Mouse (Mus musculus): ENCODE data around the gene Sh3rf1. TPM values are rescaled to one million over a fixed set of nuclear protein-coding genes. Genes with fewer than 3 reads are reported as not detected.

The Sh3rf1 gene
- polyA plus RNA-seq, 1 experiment from 2014 or later = 34.7 TPM

DNA sequence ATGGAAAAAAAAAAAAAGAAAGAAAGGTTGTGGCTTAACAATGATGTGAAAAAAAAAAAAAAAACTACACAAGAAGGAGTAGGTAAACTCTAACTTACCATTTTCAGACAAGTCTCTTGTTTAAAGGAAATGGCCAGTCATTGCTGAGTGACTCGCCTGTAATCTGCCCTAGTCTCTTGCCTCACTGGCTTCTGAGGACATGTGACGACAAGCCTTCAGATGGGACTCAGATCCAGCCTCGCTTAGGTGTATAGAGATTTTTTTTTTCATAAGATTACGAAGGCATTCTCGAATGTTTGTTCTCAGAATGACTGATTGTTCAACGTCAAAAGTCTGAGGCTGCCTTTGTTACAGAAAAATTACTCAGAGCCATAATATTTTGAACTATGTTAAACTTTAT lies 116.0 kb downstream of the Sh3rf1 start:
- Histone ChIP-seq H3K4me3 (ENCODE audit: low read depth, low read length) (no peak overlapping the region), H3K9me3 (replicated peaks; ENCODE audit: control insufficient read depth, low read length, poor library complexity, severe bottlenecking) (no peaks in the 10 kb centered on the region), H3K27ac (ENCODE audit: low read length) (no peak overlapping the region), H3K27me3 (ENCODE audit: control insufficient read depth, insufficient read depth, low read depth, low read length) (no peaks in the 10 kb centered on the region), H3K4me1 (ENCODE audit: control insufficient read depth, insufficient read depth, low read length) (no peaks in the 10 kb centered on the region), H3K9ac (ENCODE audit: low read depth, low read length) (no peak overlapping the region), H3K36me3 (ENCODE audit: control insufficient read depth, insufficient read depth, low read length) (no peaks in the 10 kb centered on the region), H3K4me2 (ENCODE audit: low read length) (no peak overlapping the region)
- no peak for ATAC-seq
- 89% methylated on average over 6 of the region's 6 CpGs for WGBS

DNA sequence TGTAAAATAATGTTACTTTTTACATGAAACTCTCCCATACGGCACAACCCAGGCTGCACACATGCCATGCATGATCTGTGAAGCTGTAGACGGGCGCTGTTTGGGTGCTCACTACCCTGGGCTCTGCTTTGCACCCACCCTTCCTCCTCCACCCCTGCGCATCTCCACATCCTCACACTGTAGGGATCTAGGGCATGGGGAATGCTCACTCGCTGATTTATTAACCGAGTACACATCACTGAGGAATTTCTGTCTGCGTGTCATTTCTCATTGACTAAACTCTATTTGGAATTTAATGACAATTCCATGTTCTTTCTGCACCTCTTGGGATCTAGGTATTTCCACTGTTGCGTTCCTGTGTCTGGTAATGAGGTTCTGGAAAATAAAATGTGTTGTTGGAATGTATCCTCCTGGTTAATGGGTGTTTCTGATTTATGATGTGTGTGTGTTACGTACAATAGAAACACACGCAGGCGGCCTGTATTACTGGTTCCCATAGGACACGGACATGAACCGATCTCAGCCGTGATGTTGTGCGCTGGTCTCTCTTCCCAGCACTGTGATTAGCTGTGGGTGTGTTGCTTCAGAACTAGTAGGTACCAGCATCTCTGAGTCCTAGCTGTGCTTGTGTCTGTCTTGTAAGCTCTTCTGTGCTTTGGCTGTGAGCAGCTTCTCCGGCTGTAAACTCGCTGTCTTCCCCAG lies 116.8 kb downstream of the Sh3rf1 start:
- 86% methylated on average over 17 of the region's 17 CpGs for WGBS
- H3K27me3 ChIP-seq (ENCODE audit: control insufficient read depth, insufficient read depth, low read depth, low read length) = no peaks in the 10 kb centered on the region
- no peaks in the 10 kb centered on the region for H3K9me3 ChIP-seq (replicated peaks; ENCODE audit: control insufficient read depth, low read length, poor library complexity, severe bottlenecking)
- H3K4me3 ChIP-seq (ENCODE audit: low read depth, low read length) = no peak overlapping the region
- H3K36me3 ChIP-seq (ENCODE audit: control insufficient read depth, insufficient read depth, low read length) = no peaks in the 10 kb centered on the region
- no peak overlapping the region for H3K9ac ChIP-seq (ENCODE audit: low read depth, low read length)
- no peaks in the 10 kb centered on the region for H3K4me1 ChIP-seq (ENCODE audit: control insufficient read depth, insufficient read depth, low read length)
- no peak for ATAC-seq
- peak overlapping the region; percentile 4; the same call in 1 of the 2 replicates for H3K27ac ChIP-seq (ENCODE audit: low read length)
- H3K4me2 ChIP-seq (ENCODE audit: low read length) = no peak overlapping the region

DNA sequence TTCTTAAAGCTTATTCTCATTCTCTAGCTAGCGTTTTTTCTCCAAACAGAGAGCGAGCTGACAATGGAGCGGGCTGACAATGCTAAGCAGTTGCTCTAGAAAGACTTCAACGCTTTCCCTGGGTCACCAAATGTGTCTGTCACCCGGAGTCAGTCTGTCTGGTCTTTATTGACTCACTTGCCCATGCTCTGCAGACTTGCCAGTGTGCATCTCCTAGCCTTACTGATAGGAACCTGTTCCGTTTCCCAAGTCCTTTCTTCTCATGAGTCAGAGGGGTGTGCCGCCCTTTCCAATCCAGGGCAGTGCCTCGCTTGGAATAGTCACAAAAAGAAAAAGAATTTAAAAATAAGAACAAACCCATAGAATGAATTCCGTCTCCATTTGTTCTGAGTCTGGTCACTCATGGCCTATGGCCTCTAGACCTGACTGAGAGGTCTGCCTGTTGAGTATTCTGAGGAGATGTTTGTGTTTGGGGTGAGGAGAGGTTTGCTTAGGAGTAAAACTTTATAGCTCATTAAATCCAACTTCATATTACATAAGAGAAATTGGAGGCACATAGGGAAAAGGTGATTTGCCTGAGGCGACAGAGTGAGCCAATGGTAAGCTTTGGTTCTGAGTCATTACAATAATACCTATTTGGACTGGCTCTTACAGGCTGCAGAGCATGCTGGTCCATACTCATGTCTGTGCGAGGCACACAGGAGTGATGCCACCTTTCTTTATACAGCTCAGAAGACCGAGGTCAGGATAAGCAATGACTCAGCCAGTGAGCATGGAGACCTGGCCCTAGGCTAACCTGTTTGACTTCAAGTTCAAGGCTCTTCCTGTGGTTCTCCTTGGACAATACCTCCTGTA lies 118.1 kb downstream of the Sh3rf1 start:
- Histone ChIP-seq H3K9me3 (replicated peaks; ENCODE audit: control insufficient read depth, low read length, poor library complexity, severe bottlenecking) (no peaks in the 10 kb centered on the region), H3K9ac (ENCODE audit: low read depth, low read length) (no peak overlapping the region), H3K27ac (ENCODE audit: low read length) (no peak overlapping the region), H3K4me2 (ENCODE audit: low read length) (no peak overlapping the region), H3K4me1 (ENCODE audit: control insufficient read depth, insufficient read depth, low read length) (no peaks in the 10 kb centered on the region), H3K36me3 (ENCODE audit: control insufficient read depth, insufficient read depth, low read length) (no peaks in the 10 kb centered on the region), H3K4me3 (ENCODE audit: low read depth, low read length) (no peak overlapping the region), H3K27me3 (ENCODE audit: control insufficient read depth, insufficient read depth, low read depth, low read length) (no peaks in the 10 kb centered on the region)
- ATAC-seq = no peak; the same call in 1 of the 2 replicates
- 68% methylated on average over 12 of the region's 12 CpGs for WGBS

DNA sequence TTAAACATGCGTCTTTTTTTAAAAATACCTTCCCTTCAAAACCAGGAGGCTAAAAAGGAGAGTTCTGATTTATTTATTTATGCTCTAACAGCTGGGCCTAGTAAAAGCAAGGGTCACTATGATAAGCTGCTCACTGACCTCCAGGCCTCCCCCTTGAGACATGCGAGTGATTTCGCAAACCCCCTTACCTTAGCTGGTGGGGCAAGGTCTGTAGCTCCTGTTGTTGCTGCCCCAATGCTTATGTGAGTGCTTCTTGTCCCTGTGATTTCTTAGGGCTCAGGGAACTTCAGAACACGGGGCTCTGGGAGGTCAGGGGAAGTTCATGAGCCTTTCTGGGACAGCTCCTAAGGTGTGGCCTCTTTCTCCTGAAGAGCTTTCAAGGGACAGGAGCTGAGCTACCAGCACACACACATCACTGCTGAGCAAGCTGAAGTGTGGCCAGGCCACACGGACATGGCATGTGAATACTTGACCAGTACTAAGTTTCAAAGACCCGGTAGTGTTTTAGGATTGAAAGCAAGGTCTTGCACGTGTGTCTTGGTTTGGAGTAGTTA lies 118.9 kb downstream of the Sh3rf1 start:
- Histone ChIP-seq H3K9me3 (replicated peaks; ENCODE audit: control insufficient read depth, low read length, poor library complexity, severe bottlenecking) (no peaks in the 10 kb centered on the region), H3K36me3 (ENCODE audit: control insufficient read depth, insufficient read depth, low read length) (no peaks in the 10 kb centered on the region), H3K27ac (ENCODE audit: low read length) (no peak overlapping the region), H3K9ac (ENCODE audit: low read depth, low read length) (no peak overlapping the region), H3K4me2 (ENCODE audit: low read length) (no peak overlapping the region), H3K27me3 (ENCODE audit: control insufficient read depth, insufficient read depth, low read depth, low read length) (no peaks in the 10 kb centered on the region), H3K4me3 (ENCODE audit: low read depth, low read length) (no peak overlapping the region), H3K4me1 (ENCODE audit: control insufficient read depth, insufficient read depth, low read length) (no peaks in the 10 kb centered on the region)
- 81% methylated on average over 7 of the region's 7 CpGs for WGBS
- no peak for ATAC-seq

DNA sequence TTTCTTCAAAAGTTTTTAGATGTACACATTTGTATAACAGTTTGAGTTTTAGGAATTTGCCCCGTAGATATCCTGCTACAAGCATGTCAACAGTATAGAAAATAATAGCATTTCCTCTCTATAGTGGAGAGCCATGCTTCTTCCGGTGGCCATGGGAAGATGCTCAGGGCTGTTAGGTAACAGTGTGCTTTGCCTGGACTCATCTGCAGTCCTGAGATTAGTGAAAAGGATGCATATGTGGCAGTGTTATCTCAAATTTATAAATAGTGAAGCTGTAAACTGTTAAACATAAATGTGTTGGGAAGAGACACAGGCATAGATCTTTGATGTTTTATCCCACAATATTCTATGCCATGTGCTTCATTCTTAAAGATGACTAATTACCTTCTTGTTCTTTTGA lies 120.8 kb downstream of the Sh3rf1 start:
- no peaks in the 10 kb centered on the region for H3K9me3 ChIP-seq (replicated peaks; ENCODE audit: control insufficient read depth, low read length, poor library complexity, severe bottlenecking)
- 94% methylated on average over 2 of the region's 2 CpGs for WGBS
- H3K4me2 ChIP-seq (ENCODE audit: low read length) = no peak overlapping the region
- H3K4me1 ChIP-seq (ENCODE audit: control insufficient read depth, insufficient read depth, low read length) = peaks cover 2% of the 10 kb centered on the region; the same call in 1 of the 2 replicates
- H3K36me3 ChIP-seq (ENCODE audit: control insufficient read depth, insufficient read depth, low read length) = 0 out of 2 replicates have a peak, but pooled peaks cover under 1% of the 10 kb centered on the region
- ATAC-seq = no peak
- H3K27me3 ChIP-seq (ENCODE audit: control insufficient read depth, insufficient read depth, low read depth, low read length) = no peaks in the 10 kb centered on the region
- no peak overlapping the region for H3K4me3 ChIP-seq (ENCODE audit: low read depth, low read length)
- H3K9ac ChIP-seq (ENCODE audit: low read depth, low read length) = no peak overlapping the region
- H3K27ac ChIP-seq (ENCODE audit: low read length) = no peak overlapping the region

DNA sequence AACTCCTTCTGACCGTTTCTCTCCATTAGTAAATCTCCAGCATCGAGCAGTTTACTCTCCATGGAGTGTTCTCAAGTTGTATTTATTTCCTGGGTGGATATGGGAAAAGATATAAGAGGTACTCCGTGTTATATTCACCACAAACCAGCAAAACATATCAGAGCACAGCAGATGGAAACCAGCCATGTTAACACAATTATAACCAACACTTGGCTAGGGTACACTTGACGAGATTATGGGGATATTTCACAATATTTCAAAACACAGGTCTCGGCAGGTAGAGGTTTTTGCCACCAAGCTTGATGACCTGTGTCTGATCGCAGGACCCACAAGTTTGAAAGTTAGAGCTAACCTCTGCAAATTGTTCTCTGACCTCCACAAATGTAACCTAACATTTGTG lies 123.3 kb downstream of the Sh3rf1 start:
- no peak for ATAC-seq
- Histone ChIP-seq H3K9me3 (replicated peaks; ENCODE audit: control insufficient read depth, low read length, poor library complexity, severe bottlenecking) (no peaks in the 10 kb centered on the region), H3K4me1 (ENCODE audit: control insufficient read depth, insufficient read depth, low read length) (peaks cover 2% of the 10 kb centered on the region; the same call in 1 of the 2 replicates), H3K27me3 (ENCODE audit: control insufficient read depth, insufficient read depth, low read depth, low read length) (no peaks in the 10 kb centered on the region), H3K9ac (ENCODE audit: low read depth, low read length) (no peak overlapping the region), H3K4me3 (ENCODE audit: low read depth, low read length) (no peak overlapping the region), H3K27ac (ENCODE audit: low read length) (no peak overlapping the region), H3K4me2 (ENCODE audit: low read length) (no peak overlapping the region), H3K36me3 (ENCODE audit: control insufficient read depth, insufficient read depth, low read length) (0 out of 2 replicates have a peak, but pooled peaks cover 2% of the 10 kb centered on the region)
- WGBS = 98% methylated on average over 6 of the region's 6 CpGs

DNA sequence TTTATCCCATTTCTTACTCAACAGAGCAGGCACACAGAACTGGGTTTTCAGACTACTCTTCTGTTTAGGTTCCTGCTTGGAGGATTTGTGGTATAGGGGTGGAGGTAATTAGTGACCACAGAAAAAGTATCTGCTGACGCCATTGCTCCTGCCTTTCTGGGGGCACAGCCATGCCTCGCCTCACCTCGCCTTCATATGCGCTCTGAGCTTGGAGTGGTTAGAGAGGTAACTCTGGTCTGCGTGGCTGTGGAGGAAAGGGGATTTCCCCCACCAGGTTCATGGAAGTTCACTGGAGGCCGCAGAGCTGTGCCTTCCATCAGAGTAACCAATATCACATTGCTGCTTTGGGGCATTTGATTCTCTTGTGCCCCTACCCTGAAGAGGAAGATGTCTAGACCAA lies 123.9 kb downstream of the Sh3rf1 start:
- ATAC-seq = no peak
- Histone ChIP-seq H3K9ac (ENCODE audit: low read depth, low read length) (no peak overlapping the region), H3K27me3 (ENCODE audit: control insufficient read depth, insufficient read depth, low read depth, low read length) (no peaks in the 10 kb centered on the region), H3K4me3 (ENCODE audit: low read depth, low read length) (no peak overlapping the region), H3K4me1 (ENCODE audit: control insufficient read depth, insufficient read depth, low read length) (peaks cover 2% of the 10 kb centered on the region; the same call in 1 of the 2 replicates), H3K27ac (ENCODE audit: low read length) (no peak overlapping the region), H3K36me3 (ENCODE audit: control insufficient read depth, insufficient read depth, low read length) (0 out of 2 replicates have a peak, but pooled peaks cover 2% of the 10 kb centered on the region), H3K4me2 (ENCODE audit: low read length) (no peak overlapping the region), H3K9me3 (replicated peaks; ENCODE audit: control insufficient read depth, low read length, poor library complexity, severe bottlenecking) (no peaks in the 10 kb centered on the region)
- WGBS = 95% methylated on average over 6 of the region's 6 CpGs

DNA sequence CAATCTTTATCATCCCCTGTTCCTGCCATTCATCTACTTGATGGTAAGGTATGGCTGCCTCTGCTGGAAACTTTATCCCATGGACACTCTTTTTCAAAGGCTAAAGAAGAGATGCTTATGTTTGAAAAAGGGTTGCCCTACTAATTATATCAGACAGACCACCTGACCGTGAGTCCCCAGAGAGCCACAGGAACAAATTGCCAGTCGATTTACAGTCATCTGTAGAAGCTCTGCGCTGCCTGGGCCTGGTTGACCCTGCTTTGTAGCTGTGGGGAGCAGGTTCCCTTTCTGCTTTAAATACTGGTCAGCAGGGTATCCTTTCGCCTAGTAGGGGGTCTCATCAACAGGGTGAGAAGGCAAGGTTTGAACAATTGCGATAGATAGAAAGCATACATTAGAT lies 124.4 kb downstream of the Sh3rf1 start:
- no peak for ATAC-seq
- no peaks in the 10 kb centered on the region for H3K9me3 ChIP-seq (replicated peaks; ENCODE audit: control insufficient read depth, low read length, poor library complexity, severe bottlenecking)
- no peak overlapping the region for H3K4me2 ChIP-seq (ENCODE audit: low read length)
- no peaks in the 10 kb centered on the region for H3K27me3 ChIP-seq (ENCODE audit: control insufficient read depth, insufficient read depth, low read depth, low read length)
- H3K27ac ChIP-seq (ENCODE audit: low read length) = no peak overlapping the region
- 0 out of 2 replicates have a peak, but pooled peaks cover 2% of the 10 kb centered on the region for H3K36me3 ChIP-seq (ENCODE audit: control insufficient read depth, insufficient read depth, low read length)
- 62% methylated on average over 5 of the region's 5 CpGs for WGBS
- H3K4me3 ChIP-seq (ENCODE audit: low read depth, low read length) = no peak overlapping the region
- H3K4me1 ChIP-seq (ENCODE audit: control insufficient read depth, insufficient read depth, low read length) = peaks cover 2% of the 10 kb centered on the region; the same call in 1 of the 2 replicates
- no peak overlapping the region for H3K9ac ChIP-seq (ENCODE audit: low read depth, low read length)

Measured in midbrain, embryonic 16.5 days (tissue).